Mouse (Mus musculus): ENCODE measurements around the gene Lmod3. TPM values are rescaled to one million over a fixed set of nuclear protein-coding genes. Genes with fewer than 3 reads are reported as not detected.

Lmod3 gene
- total and polyA plus RNA-seq, 2 experiments from 2014 or later: 6.4 to 34.5 TPM

DNA sequence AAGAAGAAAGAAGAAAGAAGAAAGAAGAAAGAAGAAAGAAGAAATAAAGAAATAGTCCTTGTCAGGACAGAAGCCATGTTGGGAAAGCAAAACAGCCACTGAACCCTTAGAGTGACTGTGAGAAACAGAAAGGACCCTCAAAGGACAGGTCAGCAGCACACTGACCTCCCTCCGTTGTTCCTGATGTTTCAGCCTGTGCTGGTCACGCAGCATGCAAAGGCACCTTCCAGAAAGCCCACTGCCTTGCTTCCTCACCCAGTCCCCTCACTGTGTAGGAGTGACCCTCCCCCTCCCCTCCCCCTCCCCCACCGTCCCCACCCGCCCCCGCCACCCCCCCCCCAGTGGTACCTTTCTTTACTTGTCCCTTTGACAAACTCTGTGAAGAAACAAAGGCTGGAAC is 31.9 kb downstream of the Lmod3 start:
- ATAC-seq (ENCODE audit: insufficient read depth, low read depth) (no peak), DNase-seq (ENCODE audit: low spot score) (no peak)
- Histone ChIP-seq H3K27me3 (ENCODE audit: control insufficient read depth, insufficient read depth, low read length) (no peaks in the 10 kb centered on the region), H3K4me2 (ENCODE audit: low read depth, low read length) (no peak overlapping the region), H3K4me1 (ENCODE audit: control insufficient read depth, insufficient read depth) (peaks cover 27% of the 10 kb centered on the region), H3K4me3 (ENCODE audit: low read depth, low read length) (no peak overlapping the region), H3K36me3 (replicated peaks; ENCODE audit: control insufficient read depth, insufficient read depth, low read length) (no peaks in the 10 kb centered on the region), H3K9me3 (replicated peaks; ENCODE audit: control insufficient read depth, low read length) (no peaks in the 10 kb centered on the region), H3K9ac (replicated peaks; ENCODE audit: low read depth, low read length) (no peak overlapping the region), H3K27ac (ENCODE audit: low read depth) (no peak overlapping the region)
- TF ChIP-seq CTCF (IDR thresholded peaks at IDR 0.05; ENCODE audit: low read depth): no peak
- TF ChIP-seq EP300 (IDR thresholded peaks at IDR 0.05; ENCODE audit: low read depth): no peak
- 82% methylated on average over 2 of the region's 5 CpGs for WGBS

DNA sequence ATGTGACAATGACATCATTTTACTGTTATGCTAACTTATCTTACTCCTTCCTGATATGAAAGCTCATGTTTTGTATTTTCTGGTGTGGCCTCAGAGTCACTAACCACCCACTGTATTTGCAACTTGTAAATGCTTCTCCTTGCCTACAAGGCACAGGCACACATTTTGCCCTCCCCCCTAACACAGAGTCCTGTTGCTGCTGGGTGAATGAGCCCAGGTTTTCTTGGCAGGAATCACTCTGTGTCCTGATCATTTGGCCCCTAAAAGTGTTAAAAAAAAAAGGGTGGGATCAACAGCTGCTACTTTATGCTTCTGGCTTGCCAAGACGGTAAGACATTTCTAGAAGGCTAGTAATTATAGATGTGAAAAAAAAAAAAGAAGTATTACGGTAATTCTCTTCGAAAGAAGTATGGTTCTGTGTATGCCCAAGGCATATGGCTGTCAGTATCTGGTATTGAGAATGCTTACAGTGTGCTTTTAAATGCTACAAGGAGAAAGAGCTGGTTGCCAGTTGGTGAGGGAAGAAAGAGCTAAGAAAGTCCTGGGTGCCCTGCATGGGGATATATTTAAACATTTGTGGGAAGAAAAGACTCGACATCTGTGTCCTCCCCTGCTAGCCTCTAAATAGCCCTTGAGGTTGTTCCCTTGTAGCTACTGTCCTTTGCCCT is 36.3 kb downstream of the Lmod3 start:
- H3K36me3 ChIP-seq (replicated peaks; ENCODE audit: control insufficient read depth, insufficient read depth, low read length): peaks cover 8% of the 10 kb centered on the region
- H3K27ac ChIP-seq (ENCODE audit: low read depth): peak overlapping the region; percentile 21; the same call in 1 of the 2 replicates
- H3K9me3 ChIP-seq (replicated peaks; ENCODE audit: control insufficient read depth, low read length): no peaks in the 10 kb centered on the region
- no peak overlapping the region for H3K4me2 ChIP-seq (ENCODE audit: low read depth, low read length)
- no peak for ATAC-seq (ENCODE audit: insufficient read depth, low read depth)
- TF ChIP-seq EP300 (IDR thresholded peaks at IDR 0.05; ENCODE audit: low read depth) (no peak), CTCF (IDR thresholded peaks at IDR 0.05; ENCODE audit: low read depth) (no peak)
- 55% methylated on average over 4 of the region's 4 CpGs for WGBS
- H3K4me1 ChIP-seq (ENCODE audit: control insufficient read depth, insufficient read depth): peaks cover 23% of the 10 kb centered on the region
- no peak for DNase-seq (ENCODE audit: low spot score)
- no peak overlapping the region for H3K4me3 ChIP-seq (ENCODE audit: low read depth, low read length)
- no peak overlapping the region for H3K9ac ChIP-seq (replicated peaks; ENCODE audit: low read depth, low read length)
- H3K27me3 ChIP-seq (ENCODE audit: control insufficient read depth, insufficient read depth, low read length): no peaks in the 10 kb centered on the region

DNA sequence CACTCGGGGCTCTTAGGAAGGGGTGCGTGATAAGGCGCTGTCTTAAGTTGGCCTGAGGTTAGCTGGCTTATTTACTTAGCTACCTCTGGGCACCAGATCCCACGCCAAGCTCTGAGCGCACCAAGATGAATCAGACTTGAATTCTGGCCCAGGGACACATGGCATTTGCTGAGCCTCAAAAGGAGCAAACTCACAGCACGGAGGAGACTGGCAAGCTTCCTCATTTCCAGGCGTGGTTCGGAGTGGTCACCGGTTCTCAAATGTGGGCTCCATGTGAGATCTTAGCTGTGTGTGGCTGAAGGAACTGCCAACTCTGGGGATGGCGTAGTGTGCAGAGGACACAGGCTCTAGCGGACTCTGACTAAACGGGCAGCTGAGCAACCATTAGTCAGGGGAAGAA is 40.6 kb downstream of the Lmod3 start:
- no peak for ATAC-seq (ENCODE audit: insufficient read depth, low read depth)
- 30% methylated on average over 12 of the region's 12 CpGs for WGBS
- peaks cover 8% of the 10 kb centered on the region for H3K36me3 ChIP-seq (replicated peaks; ENCODE audit: control insufficient read depth, insufficient read depth, low read length)
- H3K27me3 ChIP-seq (ENCODE audit: control insufficient read depth, insufficient read depth, low read length): no peaks in the 10 kb centered on the region
- H3K9ac ChIP-seq (replicated peaks; ENCODE audit: low read depth, low read length): peak overlapping the region; percentile 87
- H3K4me2 ChIP-seq (ENCODE audit: low read depth, low read length): peak overlapping the region; percentile 93
- peak overlapping the region; percentile 84 for H3K4me3 ChIP-seq (ENCODE audit: low read depth, low read length)
- DNase-seq (ENCODE audit: low spot score): no peak
- H3K27ac ChIP-seq (ENCODE audit: low read depth): peak overlapping the region; percentile 86
- peaks cover 22% of the 10 kb centered on the region for H3K4me1 ChIP-seq (ENCODE audit: control insufficient read depth, insufficient read depth)
- TF ChIP-seq EP300 (IDR thresholded peaks at IDR 0.05; ENCODE audit: low read depth) (no peak), CTCF (IDR thresholded peaks at IDR 0.05; ENCODE audit: low read depth) (no peak)
- no peaks in the 10 kb centered on the region for H3K9me3 ChIP-seq (replicated peaks; ENCODE audit: control insufficient read depth, low read length)

DNA sequence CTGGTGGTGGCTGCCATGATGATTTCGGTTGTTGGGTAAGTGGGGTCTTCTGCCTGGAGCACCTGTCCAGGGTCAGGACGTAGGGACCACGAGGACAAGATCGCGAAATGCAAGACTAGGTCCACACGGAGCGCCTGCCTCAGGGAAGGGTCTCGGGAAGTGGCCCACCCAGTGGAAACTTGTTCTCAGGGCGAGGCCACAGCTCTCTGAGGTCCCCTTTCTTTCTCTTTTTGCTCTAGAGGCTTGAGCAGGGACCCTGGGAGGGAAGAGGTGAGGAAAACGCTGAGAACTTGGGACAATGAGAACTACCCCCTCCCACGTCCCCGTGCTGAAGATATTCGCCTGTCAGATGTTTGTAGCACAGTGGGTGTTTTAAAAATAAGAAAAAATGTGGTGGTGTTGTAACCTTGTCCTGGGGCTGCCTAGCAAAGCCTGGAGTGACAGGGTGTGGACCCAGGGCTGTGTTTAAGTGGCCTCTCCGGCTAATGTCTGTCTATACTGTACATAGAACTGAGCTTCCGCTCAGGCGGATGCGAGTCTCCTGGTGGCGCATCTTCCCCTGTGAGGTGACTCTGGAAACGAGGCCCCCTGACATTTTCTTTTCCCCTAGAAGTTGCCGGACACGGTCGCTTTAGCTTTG is 41.5 kb downstream of the Lmod3 start:
- Histone ChIP-seq H3K4me1 (ENCODE audit: control insufficient read depth, insufficient read depth) (peaks cover 22% of the 10 kb centered on the region), H3K27me3 (ENCODE audit: control insufficient read depth, insufficient read depth, low read length) (no peaks in the 10 kb centered on the region), H3K4me3 (ENCODE audit: low read depth, low read length) (peak overlapping the region; percentile 84), H3K36me3 (replicated peaks; ENCODE audit: control insufficient read depth, insufficient read depth, low read length) (peaks cover 8% of the 10 kb centered on the region), H3K9ac (replicated peaks; ENCODE audit: low read depth, low read length) (peak overlapping the region; percentile 87), H3K9me3 (replicated peaks; ENCODE audit: control insufficient read depth, low read length) (no peaks in the 10 kb centered on the region), H3K27ac (ENCODE audit: low read depth) (peak overlapping the region; percentile 86), H3K4me2 (ENCODE audit: low read depth, low read length) (peak overlapping the region; percentile 93)
- 1% methylated on average over 22 of the region's 22 CpGs for WGBS
- DNase-seq (ENCODE audit: low spot score) (peak; percentile 22), ATAC-seq (ENCODE audit: insufficient read depth, low read depth) (peak; percentile 44)
- no peak for TF ChIP-seq EP300 (IDR thresholded peaks at IDR 0.05; ENCODE audit: low read depth)
- no peak for TF ChIP-seq CTCF (IDR thresholded peaks at IDR 0.05; ENCODE audit: low read depth)

DNA sequence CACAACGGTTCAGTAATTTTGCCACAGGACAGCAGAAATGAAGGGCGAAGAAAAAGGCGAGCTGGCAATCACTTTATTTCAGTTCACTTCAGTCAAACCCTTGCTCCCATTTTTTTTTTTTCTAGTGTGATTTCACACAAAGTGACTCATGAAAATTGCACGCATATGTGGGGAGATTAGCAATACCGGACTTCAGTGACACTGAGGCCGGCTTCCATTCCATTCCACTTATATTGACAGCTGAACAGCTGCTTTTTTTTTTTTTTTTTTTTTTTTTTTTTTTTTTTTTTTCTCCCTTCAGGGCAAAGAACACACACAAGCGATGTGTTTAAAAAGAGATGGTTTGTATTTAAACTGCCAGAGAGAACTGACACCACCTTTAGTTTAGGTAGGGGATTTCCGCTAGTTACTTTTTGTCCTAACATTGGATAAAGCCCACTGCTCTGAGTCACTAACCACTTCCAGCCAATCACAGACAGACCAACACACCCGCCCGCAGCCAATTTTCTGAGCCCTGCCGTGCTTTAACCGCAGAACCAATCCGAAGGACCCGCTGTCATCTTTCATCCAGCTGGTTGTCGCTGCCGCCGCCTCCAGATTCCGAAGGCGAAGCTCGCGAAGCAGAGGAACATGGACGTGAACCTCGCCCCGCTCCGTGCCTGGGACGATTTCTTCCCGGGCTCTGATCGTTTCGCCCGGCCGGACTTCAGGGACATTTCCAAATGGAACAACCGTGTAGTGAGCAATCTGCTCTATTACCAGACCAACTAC is 42.2 kb downstream of the Lmod3 start, which contains the start of gene Arl6ip5:
Arl6ip5 (plus strand) TSS at position 499 of the 771 bp plus-strand sequence.
- Histone ChIP-seq H3K36me3 (replicated peaks; ENCODE audit: control insufficient read depth, insufficient read depth, low read length) (peaks cover 5% of the 10 kb centered on the region), H3K4me1 (ENCODE audit: control insufficient read depth, insufficient read depth) (peaks cover 22% of the 10 kb centered on the region), H3K9ac (replicated peaks; ENCODE audit: low read depth, low read length) (peak within 1 kb of the TSS; percentile 87), H3K9me3 (replicated peaks; ENCODE audit: control insufficient read depth, low read length) (no peaks in the 10 kb centered on the region), H3K27me3 (ENCODE audit: control insufficient read depth, insufficient read depth, low read length) (no peaks in the 10 kb centered on the region), H3K4me3 (ENCODE audit: low read depth, low read length) (peak within 1 kb of the TSS; percentile 84), H3K27ac (ENCODE audit: low read depth) (peak within 1 kb of the TSS; percentile 86), H3K4me2 (ENCODE audit: low read depth, low read length) (peak within 1 kb of the TSS; percentile 93)
- TF ChIP-seq EP300 (IDR thresholded peaks at IDR 0.05; ENCODE audit: low read depth) (no peak), CTCF (IDR thresholded peaks at IDR 0.05; ENCODE audit: low read depth) (no peak)
- DNase-seq (ENCODE audit: low spot score) (peak; percentile 93), ATAC-seq (ENCODE audit: insufficient read depth, low read depth) (peak; percentile 79)
- WGBS: 8% methylated on average over 32 of the region's 32 CpGs

All from heart, postnatal 0 days (tissue).